Mouse (Mus musculus) erythroblast, adult 5-6 weeks (primary cell): ENCODE results near the gene Fnbp1. TPM values are rescaled to one million over a fixed set of nuclear protein-coding genes. Genes with fewer than 3 reads are reported as not detected.

Experiments
- ATAC-seq: replicated peaks from 2 replicates; pipeline ENCODE4 v1.8.0; 2016; ENCODE audit warnings: moderate number of reproducible peaks, mild to moderate bottlenecking, moderate TSS enrichment, inconsistent platforms; ENCODE audit not compliant: poor library complexity, low FRiP score, severe bottlenecking
- total RNA-seq, 2 experiments: library from RNA; stranded (forward) in 1 of 2; stranded (reverse) in 1 of 2; fragments of 150-400 nt in 1 of 2; fragments of 200-764, 138-1000 nt in 1 of 2; gene quantifications; 2 replicates each; pipeline versions ENCODE4 v1.2.3 to v1.2.4; 2015 to 2017; ENCODE audit warnings: low replicate concordance in 2 of 2

The Fnbp1 gene
- total RNA-seq, 2 experiments from 2014 or later: 6.1 to 20.4 TPM

DNA sequence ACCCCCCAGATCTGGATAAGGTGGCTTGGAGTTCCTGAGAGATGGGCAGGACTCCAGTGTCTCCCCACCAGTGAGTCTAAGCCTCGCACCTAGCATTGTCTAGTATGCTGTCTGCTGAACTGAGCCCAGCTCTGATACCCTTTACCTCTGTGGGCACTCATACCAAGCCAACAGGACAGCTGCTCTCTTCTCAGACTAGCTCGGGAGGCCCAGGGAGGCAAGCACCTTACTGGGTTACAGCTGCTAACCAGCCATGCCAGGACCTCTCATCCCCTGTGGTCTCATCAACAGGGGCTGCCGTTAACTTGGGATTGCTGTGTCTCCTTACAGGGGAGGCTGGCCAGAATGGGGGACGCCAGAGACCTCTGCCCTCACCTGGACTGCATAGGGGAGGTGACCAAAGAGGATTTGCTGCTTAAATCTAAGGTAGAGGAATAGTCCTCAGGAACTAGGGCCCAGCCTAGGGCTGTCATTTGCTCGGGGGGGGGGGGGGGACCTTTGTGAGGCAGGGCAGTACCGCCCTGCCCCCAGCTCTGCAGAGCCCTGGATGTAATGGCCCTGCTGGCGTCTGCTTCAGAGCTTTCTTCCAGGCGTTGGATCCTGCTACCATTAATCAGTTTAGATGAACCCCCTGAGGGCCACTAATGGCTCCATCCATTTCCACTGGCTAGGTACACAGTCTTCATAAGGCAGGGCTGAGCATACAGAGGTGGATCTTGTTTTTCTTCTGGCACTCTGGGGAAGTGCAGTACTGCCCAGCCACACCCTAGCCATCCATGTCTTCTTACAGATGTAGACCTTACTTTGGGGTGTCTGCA lies 143.2 kb downstream of the Fnbp1 start:
- ATAC-seq: no peak

DNA sequence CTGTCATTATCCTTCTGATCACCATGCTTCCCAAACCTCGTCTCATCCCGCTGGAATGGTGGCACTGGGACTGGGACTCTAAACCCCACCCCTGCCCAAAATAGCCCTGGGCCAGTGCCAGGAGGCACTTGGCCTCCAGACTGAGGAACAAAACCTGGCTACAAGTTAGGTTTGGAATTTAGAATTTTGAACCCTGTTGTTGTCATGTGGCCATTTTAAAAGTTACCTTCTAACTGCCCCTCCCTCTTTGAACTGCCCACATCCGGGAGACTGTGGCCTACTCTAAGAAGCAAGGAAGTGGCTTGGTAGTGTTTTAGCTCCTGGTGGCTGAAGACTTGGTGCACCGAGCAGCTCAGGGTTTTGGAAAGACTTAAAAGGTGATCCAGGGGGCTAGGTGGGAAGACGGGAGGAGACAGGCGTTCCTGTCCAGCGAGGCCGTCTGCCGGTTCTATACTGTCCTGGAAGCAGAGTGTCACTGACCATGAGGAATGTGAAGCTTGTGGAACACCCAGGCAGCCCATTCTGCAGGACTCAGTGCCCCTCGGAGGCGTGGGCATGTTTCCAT lies 146.3 kb downstream of the Fnbp1 start:
- ATAC-seq: no peak

DNA sequence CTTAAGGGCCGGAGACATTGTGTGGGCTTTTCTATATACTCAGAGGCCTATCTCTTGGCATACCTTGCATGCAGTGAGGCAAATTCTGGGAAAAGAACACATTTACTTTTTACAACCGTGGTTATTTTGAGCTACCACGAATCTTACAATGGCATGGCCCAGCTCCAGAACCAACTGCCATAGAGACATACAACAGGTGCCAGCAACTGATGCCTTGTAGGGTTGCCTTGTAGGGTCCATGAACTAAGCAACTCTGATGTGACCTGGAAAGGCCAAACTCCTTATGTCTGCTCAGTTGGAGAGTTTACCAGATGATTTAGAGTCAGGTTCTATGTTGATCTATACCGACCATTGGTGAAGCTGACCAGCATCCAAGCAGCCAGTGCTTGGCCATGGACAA lies 147.0 kb downstream of the Fnbp1 start:
- no peak for ATAC-seq

DNA sequence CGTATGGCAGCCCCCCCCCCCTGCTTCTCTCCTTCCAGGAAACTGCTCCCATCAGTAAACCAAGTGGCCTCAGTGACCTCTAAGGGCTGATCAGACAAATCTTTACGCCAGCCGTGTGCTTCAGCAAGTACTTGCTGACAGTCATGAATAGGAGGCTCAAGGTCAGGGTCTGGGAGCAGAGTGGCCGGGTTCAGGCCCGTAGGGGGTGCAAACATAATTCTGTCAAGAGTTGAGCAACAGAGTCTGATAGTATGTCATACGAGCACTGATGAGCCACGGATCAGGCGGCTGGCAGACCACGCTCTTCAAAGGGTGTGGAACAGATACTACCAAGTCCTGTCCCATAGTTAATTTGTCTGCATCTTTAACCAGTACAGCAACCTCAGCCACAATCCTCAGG lies 151.6 kb downstream of the Fnbp1 start:
- ATAC-seq: no peak

DNA sequence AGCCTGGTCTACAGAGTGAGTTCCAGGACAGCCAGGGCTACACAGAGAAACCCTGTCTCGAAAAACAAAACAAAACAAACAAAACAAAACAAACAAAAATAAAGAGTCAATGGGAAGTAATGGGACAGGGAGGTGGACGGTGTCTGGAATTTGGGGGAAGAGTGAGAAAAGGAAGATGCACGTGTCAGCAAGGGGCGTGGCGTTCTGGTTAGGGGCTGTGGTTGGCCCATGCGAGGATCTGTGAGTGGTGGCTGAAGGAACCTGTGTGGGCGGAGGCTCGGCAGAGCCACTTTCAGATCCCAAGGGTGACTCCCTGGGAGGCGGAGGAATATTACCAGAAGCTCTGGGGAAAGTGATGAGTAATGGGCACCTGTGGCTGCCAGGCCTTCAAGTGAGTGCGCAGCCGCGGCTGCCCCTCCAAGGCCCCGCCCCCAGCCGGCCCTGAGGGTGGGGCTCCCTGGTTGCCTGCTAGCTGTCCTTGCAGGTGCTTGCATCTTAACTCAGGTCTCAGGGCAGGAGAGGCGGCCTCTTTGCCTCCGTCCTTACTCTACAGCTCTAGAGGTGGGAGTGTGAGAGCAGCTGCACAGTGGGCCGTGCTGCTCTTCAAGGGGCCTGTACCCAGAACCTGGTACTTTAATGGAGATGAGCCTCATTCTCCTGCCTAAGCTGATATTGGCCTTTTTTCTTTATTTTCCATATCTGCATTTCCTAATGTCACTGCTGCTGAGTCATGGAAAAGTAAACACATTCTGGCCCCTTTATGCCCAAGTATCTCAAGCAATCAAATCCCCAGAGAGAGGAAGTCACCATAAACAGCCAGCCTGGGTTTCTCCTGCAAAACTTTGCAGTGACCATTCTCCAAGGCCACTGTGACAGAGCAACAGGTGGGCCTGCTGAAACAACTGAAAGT lies 156.4 kb downstream of the Fnbp1 start:
- ATAC-seq: no peak

DNA sequence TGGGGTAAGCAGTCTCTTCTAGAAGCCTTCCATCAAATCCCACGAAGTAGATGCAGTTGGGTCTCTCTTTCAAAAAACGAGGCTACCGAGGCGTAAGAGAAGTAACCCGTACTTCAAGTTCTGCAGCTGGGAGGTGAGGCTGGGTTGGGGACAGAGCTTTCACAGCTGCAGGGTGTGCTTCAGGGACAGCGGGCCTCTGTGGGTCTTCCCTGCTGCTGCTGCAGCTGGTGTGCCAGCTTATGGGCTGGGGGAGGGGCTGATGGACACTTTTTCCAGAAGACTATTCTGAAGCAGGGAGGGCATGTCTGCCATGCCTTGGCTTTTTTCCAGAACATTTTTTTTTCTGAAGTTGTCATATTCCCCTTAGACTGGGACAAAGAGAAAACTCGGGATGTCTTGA lies 158.8 kb downstream of the Fnbp1 start:
- ATAC-seq: no peak

DNA sequence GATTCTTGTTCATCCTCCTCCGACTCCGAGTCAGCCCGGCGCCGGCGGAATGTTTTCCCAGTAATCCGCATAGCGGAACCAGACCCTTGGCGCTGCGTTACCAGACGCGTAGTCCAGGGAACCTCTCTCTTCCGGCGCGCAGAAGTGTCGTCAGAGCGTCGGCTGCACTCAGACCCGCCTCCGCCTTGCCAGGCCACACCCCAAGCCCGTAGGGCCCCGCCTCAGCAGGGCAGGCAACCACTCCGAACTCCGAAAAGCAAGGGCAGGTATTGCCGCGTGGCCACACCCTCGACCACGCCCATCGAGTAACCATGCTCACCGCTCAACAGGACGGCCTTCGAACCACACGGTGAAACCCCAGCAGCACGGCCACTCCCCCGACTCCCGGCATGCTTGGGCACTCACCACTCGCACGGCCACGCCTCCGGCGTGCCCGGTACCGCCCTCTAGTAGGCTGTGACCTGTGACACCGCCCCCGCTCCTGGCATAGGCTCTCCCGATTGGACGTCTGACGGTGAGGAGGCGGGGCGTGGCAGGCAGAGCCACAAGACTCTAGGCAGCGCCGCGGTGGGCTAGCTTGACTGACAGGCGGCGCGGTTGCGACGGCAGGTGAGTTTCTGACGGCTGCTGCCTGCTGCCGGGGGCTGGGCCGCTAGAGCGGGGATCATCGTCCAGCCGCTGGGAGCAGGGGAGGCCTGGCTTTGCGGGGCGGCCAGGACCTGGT lies 159.9 kb downstream of the Fnbp1 start, which contains the start of the genes BC005624 and Usp20:
Gene BC005624, minus strand, starts transcription at position 412 of the 724 bp plus-strand sequence.
Gene Usp20, plus strand, starts transcription at position 490 of the 724 bp plus-strand sequence.
- peak; percentile 93 for ATAC-seq

Other genes with a start within 250 kb of the Fnbp1 start
- gene Ptges, start 212.1 kb downstream of the Fnbp1 start, total RNA-seq (2015; ENCODE audit: low replicate concordance): 0.38 and 2.1 TPM in 2 replicates
- gene Ptges, start 212.1 kb downstream of the Fnbp1 start, total RNA-seq (2017; ENCODE audit: low replicate concordance): 0.42 and 2.3 TPM in 2 replicates
- 6.5 and 7.1 TPM in 2 replicates for gene Tor1b, start 189.0 kb downstream of the Fnbp1 start, total RNA-seq (2015; ENCODE audit: low replicate concordance)
- gene Tor1b, start 189.0 kb downstream of the Fnbp1 start, total RNA-seq (2017; ENCODE audit: low replicate concordance): 10.8 and 12.7 TPM in 2 replicates
- 13.6 and 14.4 TPM in 2 replicates for gene Tor1a, start 174.1 kb downstream of the Fnbp1 start, total RNA-seq (2015; ENCODE audit: low replicate concordance)
- 15.8 and 45.9 TPM in 2 replicates for gene Tor1a, start 174.1 kb downstream of the Fnbp1 start, total RNA-seq (2017; ENCODE audit: low replicate concordance)
- gene BC005624, start 159.8 kb downstream of the Fnbp1 start, total RNA-seq (2015; ENCODE audit: low replicate concordance): 13.6 and 14.2 TPM in 2 replicates
- 14.8 and 30.1 TPM in 2 replicates for gene BC005624, start 159.8 kb downstream of the Fnbp1 start, total RNA-seq (2017; ENCODE audit: low replicate concordance)
- gene Usp20, start 159.7 kb downstream of the Fnbp1 start, total RNA-seq (2015; ENCODE audit: low replicate concordance): 0.19 and 0.42 TPM in 2 replicates
- 0.60 and 0.84 TPM in 2 replicates for gene Usp20, start 159.7 kb downstream of the Fnbp1 start, total RNA-seq (2017; ENCODE audit: low replicate concordance)
- gene Gpr107, start 10.3 kb upstream of the Fnbp1 start, total RNA-seq (2015; ENCODE audit: low replicate concordance): 2.5 and 10.7 TPM in 2 replicates
- 11.7 TPM in 2 replicates for gene Gpr107, start 10.3 kb upstream of the Fnbp1 start, total RNA-seq (2017; ENCODE audit: low replicate concordance)
- not detected in 2 replicates for gene Ncs1, start 103.8 kb upstream of the Fnbp1 start, total RNA-seq (2015; ENCODE audit: low replicate concordance)
- not detected in 2 replicates for gene Ncs1, start 103.8 kb upstream of the Fnbp1 start, total RNA-seq (2017; ENCODE audit: low replicate concordance)
- gene Hmcn2, start 172.4 kb upstream of the Fnbp1 start, total RNA-seq (2015; ENCODE audit: low replicate concordance): not detected in 2 replicates
- not detected in 2 replicates for gene Hmcn2, start 172.4 kb upstream of the Fnbp1 start, total RNA-seq (2017; ENCODE audit: low replicate concordance)